Comparison of ENCODE assay signal across 22 mouse cellular contexts in the genomic region with DNA sequence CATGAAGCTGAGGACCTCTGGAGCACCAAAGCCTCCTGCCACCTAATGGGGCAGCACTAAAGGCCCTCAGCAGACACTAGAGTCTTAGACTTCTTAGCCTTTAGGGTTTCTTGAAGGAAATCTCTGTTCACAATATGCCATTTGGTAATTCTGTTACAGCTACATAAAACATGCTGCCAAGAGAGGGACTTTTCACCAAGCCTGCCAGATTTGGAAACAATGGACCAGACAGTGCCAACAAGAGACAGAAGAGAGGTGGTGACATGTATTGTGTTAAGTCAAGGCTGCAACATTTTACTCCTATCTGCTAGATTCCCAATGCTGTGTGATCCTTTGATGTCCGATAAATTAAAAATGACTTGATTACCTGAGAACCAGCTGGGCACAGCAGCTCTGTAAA.
DNase-seq lines count a peak whose midpoint lies in the region; TF ChIP-seq lines count a peak whose summit lies in the region.
"Had no signal": no experiment of that assay in that cellular context is flagged by ENCODE, and none has a peak within 500 bp of the region (broad histone marks: within the 10 kb centered on the region; RNA-seq: fewer than 3 reads in every experiment).

No protein-coding gene starts in this region.

- H3K27ac ChIP-seq in gastrocnemius, adult 2 months, result peak overlapping the region; percentile 49; the same call in 1 of the 2 replicates
- H3K27ac ChIP-seq: embryonic facial prominence, embryonic 13.5 days; forebrain, embryonic 13.5 days; heart, embryonic 15.5 days; hindbrain, embryonic 13.5 days; kidney, embryonic 15.5 days; limb, embryonic 13.5 days; liver, embryonic 12.5 days; midbrain, embryonic 10.5 days; neural tube, embryonic 15.5 days; stomach, embryonic 15.5 days had no signal

- no peak overlapping the region for H3K4me3 ChIP-seq in gastrocnemius, adult 2 months
- H3K4me3 ChIP-seq: embryonic facial prominence, embryonic 13.5 days; erythroblast, embryonic 14.5 days; forebrain, embryonic 13.5 days; heart, embryonic 15.5 days; hindbrain, embryonic 13.5 days; kidney, embryonic 15.5 days; limb, embryonic 13.5 days; liver, embryonic 12.5 days; midbrain, embryonic 10.5 days; neural tube, embryonic 15.5 days; stomach, embryonic 15.5 days had no signal

- no peak for DNase-seq in gastrocnemius, adult 2 months
- no peak for DNase-seq in gastrocnemius, postnatal 14 days
- peak; percentile 4 to 15 for DNase-seq in kidney, postnatal 36 days
- no peak for DNase-seq in kidney, adult 18-20 months
- DNase-seq in brain, adult 2 months (ENCODE audit: low read depth, low spot score), result peak; percentile 75
- peak; percentile 26 for DNase-seq in fat pad, adult 2 months (ENCODE audit: extremely low read depth, low read depth, low spot score)
- DNase-seq in adipocyte (ENCODE audit: low spot score), result no peak
- DNase-seq: adrenal gland, postnatal 14 days; heart, adult 11 months; layer of hippocampus, adult 9-11 months; thymus, postnatal 25 days had no signal

- no peak for TF ChIP-seq CTCF in gastrocnemius, adult 2 months (IDR thresholded peaks at IDR 0.05)

- intact Hi-C loops in gastrocnemius, adult 2 months (cut with DNase I), result no loop called here
- intact Hi-C loops in gastrocnemius, postnatal 14 days (cut with DNase I; ENCODE audit: low total_unique reads), result loop anchor here (10.0 kb wide), 1 partner anchor 388 kb away; no protein-coding TSS in a partner anchor

Comparison
In these comparisons a context has a peak if more than half of its experiments do, and no peak if none do; other contexts are left out.
1. DNase-seq: peak in kidney, postnatal 36 days (2 of 2), brain, adult 2 months (single experiment) and fat pad, adult 2 months (single experiment); none in gastrocnemius, adult 2 months (single experiment), gastrocnemius, postnatal 14 days (single experiment), kidney, adult 18-20 months (single experiment) and adipocyte (single experiment).